Comparison of ENCODE assay signal across 7 mouse cellular contexts in the genomic region with DNA sequence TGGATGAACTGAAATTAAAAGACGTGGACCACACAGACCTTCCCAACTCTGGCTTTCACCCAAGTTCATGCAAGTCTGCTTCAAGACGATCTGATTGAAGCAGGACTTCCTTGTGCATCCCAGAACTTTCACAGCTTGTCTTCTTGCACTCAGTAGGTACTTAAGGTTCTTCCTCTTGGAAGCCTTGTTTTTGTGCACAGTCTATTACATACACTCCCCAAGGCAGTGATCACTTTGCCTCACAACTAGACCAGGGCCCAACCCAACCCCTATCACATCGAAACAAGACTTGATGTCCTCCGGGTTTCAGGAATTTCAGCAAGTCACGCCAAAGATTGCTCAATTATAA. TPM values are rescaled to one million over a fixed set of nuclear protein-coding genes. Genes with fewer than 3 reads are reported as not detected.
DNase-seq lines count a peak whose midpoint lies in the region; ATAC-seq and TF ChIP-seq lines count a peak whose summit lies in the region.

No protein-coding gene starts in this region.

- no peak for DNase-seq in lung, postnatal 0 days (ENCODE audit: low spot score)
- no peak for DNase-seq in lung, postnatal 4 days
- DNase-seq in ovary, postnatal 14 days (ENCODE audit: low spot score): no peak
- DNase-seq in yolk sac, embryonic 10.5 days (ENCODE audit: low spot score): no peak

- H3K27ac ChIP-seq in lung, postnatal 0 days (ENCODE audit: low read length): 0 out of 2 replicates have a peak overlapping the region, but pooled peaks have one; percentile 14
- H3K27ac ChIP-seq in forebrain, embryonic 13.5 days: no peak overlapping the region; the same call in 1 of the 2 replicates
- peak overlapping the region; percentile 70 for H3K27ac ChIP-seq in limb, embryonic 15.5 days
- peak overlapping the region; percentile 59; the same call in 1 of the 2 replicates for H3K27ac ChIP-seq in stomach, embryonic 15.5 days

- H3K9ac ChIP-seq in lung, postnatal 0 days (replicated peaks; ENCODE audit: low read depth): no peak overlapping the region
- H3K9ac ChIP-seq in forebrain, embryonic 13.5 days: no peak overlapping the region
- no peak overlapping the region for H3K9ac ChIP-seq in limb, embryonic 15.5 days
- no peak overlapping the region for H3K9ac ChIP-seq in stomach, embryonic 15.5 days

- H3K4me1 ChIP-seq in lung, postnatal 0 days (ENCODE audit: insufficient read depth, low read depth, low read length): peaks cover 8% of the 10 kb centered on the region; the same call in 1 of the 2 replicates
- H3K4me1 ChIP-seq in forebrain, embryonic 13.5 days: peaks cover 28% of the 10 kb centered on the region
- H3K4me1 ChIP-seq in limb, embryonic 15.5 days: peaks cover 20% of the 10 kb centered on the region
- H3K4me1 ChIP-seq in stomach, embryonic 15.5 days: peaks cover 10% of the 10 kb centered on the region

- peak; percentile 0 for ATAC-seq in lung, postnatal 0 days
- no peak; the same call in 1 of the 2 replicates for ATAC-seq in forebrain, embryonic 13.5 days
- ATAC-seq in limb, embryonic 15.5 days (ENCODE audit: insufficient number of reproducible peaks, low FRiP score, low TSS enrichment, low read depth): peak; percentile 20
- ATAC-seq in stomach, embryonic 15.5 days (ENCODE audit: insufficient read depth, low FRiP score, low read depth): peak; percentile 3; the same call in 1 of the 2 replicates

- H3K9me3 ChIP-seq in lung, postnatal 0 days (ENCODE audit: low read length): no peaks in the 10 kb centered on the region
- no peaks in the 10 kb centered on the region for H3K9me3 ChIP-seq in forebrain, embryonic 13.5 days (replicated peaks)
- no peaks in the 10 kb centered on the region for H3K9me3 ChIP-seq in limb, embryonic 15.5 days
- H3K9me3 ChIP-seq in stomach, embryonic 15.5 days: no peaks in the 10 kb centered on the region

- TF ChIP-seq CTCF in lung, postnatal 0 days (IDR thresholded peaks at IDR 0.05): no peak

- 35% methylated on average over 5 of the region's 5 CpGs for WGBS in lung, postnatal 0 days
- WGBS in forebrain, embryonic 13.5 days: 44% methylated on average over 5 of the region's 5 CpGs
- 42% methylated on average over 5 of the region's 5 CpGs for WGBS in limb, embryonic 15.5 days
- WGBS in stomach, embryonic 15.5 days: 40% methylated on average over 5 of the region's 5 CpGs

- peak overlapping the region; percentile 54 for H3K4me2 ChIP-seq in lung, postnatal 0 days (replicated peaks; ENCODE audit: low read depth, low read length)
- peak overlapping the region; percentile 50 for H3K4me2 ChIP-seq in forebrain, embryonic 13.5 days
- peak overlapping the region; percentile 54 for H3K4me2 ChIP-seq in limb, embryonic 15.5 days
- H3K4me2 ChIP-seq in stomach, embryonic 15.5 days: peak overlapping the region; percentile 63

- H3K36me3 ChIP-seq in lung, postnatal 0 days (ENCODE audit: insufficient read depth, low read length): no peaks in the 10 kb centered on the region
- peaks cover 9% of the 10 kb centered on the region; the same call in 1 of the 2 replicates for H3K36me3 ChIP-seq in forebrain, embryonic 13.5 days (ENCODE audit: poor library complexity, severe bottlenecking)
- peaks cover 13% of the 10 kb centered on the region; the same call in 1 of the 2 replicates for H3K36me3 ChIP-seq in limb, embryonic 15.5 days
- no peaks in the 10 kb centered on the region for H3K36me3 ChIP-seq in stomach, embryonic 15.5 days

- TF ChIP-seq EP300 in lung, postnatal 0 days (IDR thresholded peaks at IDR 0.05): no peak

- peak overlapping the region; percentile 30 for H3K4me3 ChIP-seq in lung, postnatal 0 days (ENCODE audit: low read depth, low read length)
- H3K4me3 ChIP-seq in forebrain, embryonic 13.5 days: peak overlapping the region; percentile 89
- H3K4me3 ChIP-seq in limb, embryonic 15.5 days: peak overlapping the region; percentile 98
- peak overlapping the region; percentile 99 for H3K4me3 ChIP-seq in stomach, embryonic 15.5 days (replicated peaks)

- no peaks in the 10 kb centered on the region for H3K27me3 ChIP-seq in lung, postnatal 0 days (replicated peaks; ENCODE audit: insufficient read depth, low read length)
- H3K27me3 ChIP-seq in forebrain, embryonic 13.5 days: no peaks in the 10 kb centered on the region
- no peaks in the 10 kb centered on the region for H3K27me3 ChIP-seq in limb, embryonic 15.5 days
- H3K27me3 ChIP-seq in stomach, embryonic 15.5 days (replicated peaks): no peaks in the 10 kb centered on the region

RNA-seq across cellular contexts. Expression of gene Zfp869, which starts 6.7 kb away (rescaled TPM):
- 14.6 and 16.8 TPM in 2 replicates for polyA plus RNA-seq in lung, postnatal 0 days (2015; fragmentation: Nextera tagmentation; extraction: Ambion mirVana)
- 27.9 and 34.9 TPM in 2 replicates for polyA plus RNA-seq in forebrain, embryonic 13.5 days (2015; fragmentation: Nextera tagmentation; extraction: Ambion mirVana)
- polyA plus RNA-seq in limb, embryonic 15.5 days (2015; fragmentation: Nextera tagmentation; extraction: Ambion mirVana): 30.3 and 30.9 TPM in 2 replicates
- polyA plus RNA-seq in stomach, embryonic 15.5 days (2015; fragmentation: Nextera tagmentation; extraction: Ambion mirVana): 24.3 and 28.5 TPM in 2 replicates

RNA-seq across cellular contexts. Expression of gene Zfp963, which starts 32.6 kb away (rescaled TPM):
- polyA plus RNA-seq in lung, postnatal 0 days (2015; fragmentation: Nextera tagmentation; extraction: Ambion mirVana): 6.6 and 7.1 TPM in 2 replicates
- polyA plus RNA-seq in forebrain, embryonic 13.5 days (2015; fragmentation: Nextera tagmentation; extraction: Ambion mirVana): 7.2 and 8.8 TPM in 2 replicates
- polyA plus RNA-seq in limb, embryonic 15.5 days (2015; fragmentation: Nextera tagmentation; extraction: Ambion mirVana): 7.0 and 7.2 TPM in 2 replicates
- 5.8 and 6.3 TPM in 2 replicates for polyA plus RNA-seq in stomach, embryonic 15.5 days (2015; fragmentation: Nextera tagmentation; extraction: Ambion mirVana)

RNA-seq across cellular contexts. Expression of gene Gm20422, which starts 57.5 kb away (rescaled TPM):
- 0.19 and 0.41 TPM in 2 replicates for polyA plus RNA-seq in lung, postnatal 0 days (2015; fragmentation: Nextera tagmentation; extraction: Ambion mirVana)
- 0.28 and 0.81 TPM in 2 replicates for polyA plus RNA-seq in forebrain, embryonic 13.5 days (2015; fragmentation: Nextera tagmentation; extraction: Ambion mirVana)
- polyA plus RNA-seq in limb, embryonic 15.5 days (2015; fragmentation: Nextera tagmentation; extraction: Ambion mirVana): 0.66 TPM in 1 of 2 replicates, not detected in the other
- polyA plus RNA-seq in stomach, embryonic 15.5 days (2015; fragmentation: Nextera tagmentation; extraction: Ambion mirVana): 0.15 and 0.39 TPM in 2 replicates

Comparison
In these comparisons a context has a peak if more than half of its experiments do, and no peak if none do; other contexts are left out.
1. H3K4me3 ChIP-seq: peak in every context shown above with its lines; median percentile 99 in stomach, embryonic 15.5 days; 98 in limb, embryonic 15.5 days; 89 in forebrain, embryonic 13.5 days; 30 in lung, postnatal 0 days.